Mouse (Mus musculus) adipocyte (in vitro differentiated cells): ENCODE results near the gene Nubpl.

ENCODE experiments used
- DNase-seq: peaks from one replicate; pipeline ENCODE4 v3.0.0-alpha.2; 2016; ENCODE audit warnings: low spot score

Gene Nubpl

DNA sequence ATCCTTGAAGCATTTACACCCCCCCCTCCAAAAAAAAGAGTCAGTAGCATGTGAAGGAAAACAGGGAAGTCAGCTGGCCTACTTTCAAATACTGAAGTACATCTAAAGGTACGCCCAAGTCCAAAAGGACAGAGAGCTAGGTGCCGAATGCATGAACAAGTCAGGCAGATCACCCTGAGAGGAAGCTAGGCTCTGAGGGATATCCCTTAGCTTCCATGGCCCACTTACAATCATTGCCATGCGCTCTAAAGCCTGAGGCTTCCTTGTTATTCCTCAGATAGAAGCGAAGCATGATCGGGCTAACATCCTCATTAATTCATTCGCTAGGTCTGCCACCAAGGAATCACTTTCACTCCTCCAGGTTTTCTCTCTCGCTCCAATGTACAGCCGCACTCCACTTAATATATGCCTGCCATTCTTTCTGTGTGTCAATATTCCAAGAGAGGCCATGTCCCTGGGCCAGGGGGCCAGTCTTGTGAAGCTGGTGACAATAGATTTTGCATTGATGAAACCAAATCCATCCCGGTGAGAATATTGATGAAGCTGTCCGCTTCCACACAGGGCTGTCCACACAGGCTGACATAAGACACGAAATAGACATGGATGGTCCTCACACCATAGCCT is 237.7 kb downstream of the Nubpl start:
- no peak for DNase-seq

DNA sequence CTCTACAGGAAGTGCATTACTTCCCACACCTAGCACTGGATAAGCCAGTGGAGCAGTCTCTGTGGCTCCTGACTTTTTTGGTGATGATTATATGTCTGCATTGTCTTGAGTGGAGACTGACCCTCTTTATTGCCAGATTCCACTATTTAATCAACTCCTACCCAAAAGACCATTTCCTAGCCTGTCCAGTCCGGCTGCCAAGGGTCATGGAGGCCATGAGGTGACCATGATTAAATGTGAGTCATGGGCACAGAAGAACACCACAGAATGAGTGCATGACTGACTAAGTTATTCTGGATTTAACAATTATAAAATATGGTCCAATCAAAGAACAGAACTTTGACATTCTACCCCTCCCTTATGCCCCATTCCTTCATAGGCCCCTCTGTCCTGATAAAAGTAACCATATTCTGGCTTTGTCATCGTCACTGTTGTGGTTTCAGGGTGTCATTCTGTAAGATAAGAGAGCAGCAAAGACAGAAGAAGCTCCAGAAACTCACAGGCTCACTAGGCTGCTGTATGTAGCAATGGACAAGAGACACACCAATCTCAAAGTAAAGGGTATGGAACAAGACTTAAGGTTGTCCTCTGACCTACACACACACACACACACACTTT is 240.7 kb downstream of the Nubpl start:
- no peak for DNase-seq

DNA sequence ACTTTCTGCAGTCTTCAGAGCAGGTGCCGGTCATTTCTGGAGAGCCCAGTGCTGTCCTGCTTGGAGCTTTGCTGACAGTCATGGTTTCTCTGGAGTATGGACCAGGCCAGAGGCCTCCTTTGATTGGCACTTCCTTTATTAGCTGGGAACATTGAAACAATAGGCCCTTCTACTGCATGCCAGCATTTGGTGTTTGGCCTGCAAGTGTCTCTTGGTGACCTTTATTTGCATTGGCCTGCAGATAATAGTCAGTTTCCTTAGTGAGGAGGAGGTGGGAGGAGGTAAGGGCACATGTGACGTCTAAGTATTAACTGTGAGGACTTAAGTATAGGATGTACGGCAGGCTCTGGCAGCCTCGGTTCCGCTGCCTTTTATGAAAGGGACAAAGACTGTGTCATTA is 249.1 kb downstream of the Nubpl start:
- peak; percentile 39 for DNase-seq

DNA sequence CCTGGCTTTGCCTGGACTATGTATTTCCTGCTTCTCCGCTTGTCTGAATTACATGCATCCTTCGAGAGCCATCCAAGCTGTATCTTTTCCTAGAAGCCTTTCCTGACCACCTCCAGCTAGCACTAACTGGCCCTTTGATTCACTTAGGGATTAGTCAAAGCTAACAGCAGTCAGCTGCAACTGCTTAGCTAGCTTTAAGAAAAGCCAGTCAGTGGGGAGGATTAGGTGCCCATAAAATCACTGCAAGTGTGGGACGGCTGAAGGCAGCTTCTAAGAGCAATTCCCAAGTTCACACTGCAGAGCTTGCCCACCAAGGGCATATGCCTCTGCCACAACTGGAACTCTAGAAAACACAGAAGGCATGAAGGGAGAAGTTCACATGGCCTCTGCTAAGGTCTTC is 252.7 kb downstream of the Nubpl start:
- DNase-seq = no peak

DNA sequence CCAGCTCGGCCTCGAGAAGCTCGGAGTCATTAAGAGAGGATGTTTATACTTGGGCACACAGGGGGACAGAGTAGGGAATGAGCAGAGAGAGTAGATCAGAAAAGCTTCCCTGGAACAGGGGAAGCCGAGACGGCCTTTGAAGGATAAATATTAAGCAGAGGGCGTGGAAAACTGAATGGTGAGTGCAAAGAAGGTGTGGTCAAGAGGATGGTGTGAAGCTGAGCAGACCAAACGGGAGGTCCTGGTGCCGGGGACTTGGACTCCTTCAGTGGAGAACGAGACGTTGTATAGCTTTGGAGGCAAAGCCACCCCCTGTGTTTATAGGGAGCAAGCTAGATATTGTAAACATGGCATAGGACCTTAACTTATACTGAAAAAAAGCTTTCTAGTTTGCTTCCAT is 261.9 kb downstream of the Nubpl start:
- no peak for DNase-seq

DNA sequence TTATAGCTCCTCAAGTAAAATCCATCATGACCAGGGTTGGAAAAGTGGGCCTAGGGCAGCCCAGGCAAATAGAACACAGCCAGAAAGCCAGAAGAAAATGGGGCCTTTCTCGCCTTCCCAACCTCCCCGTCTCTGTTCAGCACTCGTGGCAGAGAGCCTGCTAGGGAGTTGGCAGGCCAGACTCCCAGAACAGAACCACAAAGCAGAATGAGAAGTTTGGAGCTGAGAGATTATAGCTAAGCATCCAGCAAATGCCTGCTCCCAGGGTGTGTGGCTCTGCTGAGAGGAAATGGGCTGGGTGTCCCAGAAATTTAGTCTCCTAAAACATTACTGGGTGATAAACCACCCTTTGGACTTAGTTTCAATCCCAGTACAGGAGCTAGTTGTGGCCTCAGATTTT is 262.6 kb downstream of the Nubpl start:
- no peak for DNase-seq

DNA sequence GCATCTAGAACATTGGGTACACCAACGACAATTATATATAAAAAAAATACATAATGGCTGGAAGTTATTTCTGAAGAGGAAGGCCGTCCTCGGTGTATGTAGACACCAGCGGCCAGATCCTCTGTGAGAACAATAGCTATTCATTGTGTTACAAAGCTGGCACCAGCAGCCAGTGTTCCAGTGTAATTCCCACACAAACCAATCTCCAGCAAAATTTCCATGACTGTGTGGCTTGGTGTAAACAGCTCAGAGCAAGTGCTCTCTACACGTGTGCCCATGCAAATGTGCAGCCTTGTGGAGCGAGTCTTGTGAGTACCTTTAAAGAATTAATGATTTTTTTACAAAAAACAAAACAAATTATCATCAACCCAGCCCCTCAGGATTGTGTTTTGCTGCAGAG is 263.7 kb downstream of the Nubpl start:
- DNase-seq = no peak
